Mouse (Mus musculus) right cerebral cortex, postnatal 4 days (tissue): ENCODE measurements around the gene Vps37c.

Experiments used
- DNase-seq: peaks from one replicate; pipeline ENCODE4 v3.0.0-alpha.2; 2022

Vps37c gene

DNA sequence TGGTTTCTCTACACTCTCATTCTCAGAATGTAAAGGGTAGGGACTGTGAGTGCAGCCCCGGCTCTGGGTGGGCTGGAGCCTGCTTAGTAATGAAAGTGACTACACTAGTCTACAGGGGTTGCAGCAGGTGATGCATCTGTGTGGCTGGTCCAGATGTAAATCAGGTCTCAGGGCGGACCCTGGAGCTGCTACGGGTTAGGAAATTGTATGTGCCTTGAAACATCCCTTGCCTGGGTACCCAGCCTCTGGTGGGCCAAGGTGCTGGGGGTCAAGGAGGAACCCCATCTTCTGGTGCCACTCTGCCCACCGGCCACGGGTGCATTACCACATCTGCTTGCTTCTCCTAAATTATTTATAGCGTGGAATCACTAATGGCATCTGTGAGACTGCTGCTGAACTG lies 25.6 kb downstream of the Vps37c start:
- no peak for DNase-seq

DNA sequence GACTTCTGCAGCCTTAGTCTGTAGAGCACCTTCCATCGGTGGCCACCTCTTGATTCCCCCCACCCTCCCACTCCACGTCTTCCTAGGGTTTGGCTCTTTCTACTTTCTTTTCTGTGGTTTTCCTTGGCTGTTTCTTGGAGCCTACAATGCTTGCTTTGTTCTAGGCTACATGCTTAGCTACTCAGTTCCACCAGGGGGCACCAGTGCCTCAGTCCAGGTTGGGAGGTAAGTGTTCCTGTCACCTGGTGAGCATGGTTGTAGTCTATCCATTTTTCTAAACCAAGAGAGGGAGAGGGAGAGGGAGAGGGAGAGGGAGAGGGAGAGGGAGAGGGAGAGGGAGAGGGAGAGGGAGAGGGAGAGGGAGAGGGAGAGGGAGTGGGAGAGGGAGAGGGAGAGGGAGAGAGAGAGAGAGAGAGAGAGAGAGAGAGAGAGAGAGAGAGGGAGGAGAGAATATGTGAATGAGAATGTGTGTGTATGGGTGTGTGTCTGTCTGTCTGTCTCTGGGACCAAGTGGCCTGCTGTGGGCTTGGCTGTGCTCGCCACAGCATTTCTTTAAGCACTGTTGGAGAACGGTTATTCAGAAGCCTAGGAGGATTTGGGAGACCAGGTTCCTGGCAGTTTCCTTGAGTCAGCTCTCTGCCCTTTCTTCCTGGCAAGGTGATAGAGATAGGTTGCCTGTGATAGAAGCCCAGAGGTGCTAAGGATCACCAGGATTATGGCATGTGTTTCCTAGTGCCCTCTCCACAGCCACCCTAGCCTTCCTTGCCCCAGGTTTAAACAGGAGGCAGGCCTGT lies 26.3 kb downstream of the Vps37c start:
- peak; percentile 87 for DNase-seq

DNA sequence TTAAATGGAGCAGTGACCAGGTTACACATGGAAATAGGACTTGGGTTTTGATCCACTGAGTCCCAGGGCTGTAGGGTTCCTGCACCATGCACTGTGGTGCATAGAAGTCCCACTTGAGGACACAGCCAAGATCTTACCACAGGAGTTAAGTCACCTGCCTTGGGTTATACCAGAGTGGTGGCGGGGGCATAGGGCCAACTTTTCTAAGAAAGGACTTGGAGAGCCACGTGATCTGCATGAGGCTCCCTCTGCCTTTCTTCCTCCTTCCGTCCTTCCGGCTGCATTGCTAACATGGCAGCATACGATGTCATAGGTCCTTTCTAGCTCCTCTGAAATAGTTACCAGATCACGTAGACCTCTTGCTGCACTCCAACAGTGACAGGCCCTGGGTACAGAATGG lies 26.9 kb downstream of the Vps37c start:
- DNase-seq, result no peak

DNA sequence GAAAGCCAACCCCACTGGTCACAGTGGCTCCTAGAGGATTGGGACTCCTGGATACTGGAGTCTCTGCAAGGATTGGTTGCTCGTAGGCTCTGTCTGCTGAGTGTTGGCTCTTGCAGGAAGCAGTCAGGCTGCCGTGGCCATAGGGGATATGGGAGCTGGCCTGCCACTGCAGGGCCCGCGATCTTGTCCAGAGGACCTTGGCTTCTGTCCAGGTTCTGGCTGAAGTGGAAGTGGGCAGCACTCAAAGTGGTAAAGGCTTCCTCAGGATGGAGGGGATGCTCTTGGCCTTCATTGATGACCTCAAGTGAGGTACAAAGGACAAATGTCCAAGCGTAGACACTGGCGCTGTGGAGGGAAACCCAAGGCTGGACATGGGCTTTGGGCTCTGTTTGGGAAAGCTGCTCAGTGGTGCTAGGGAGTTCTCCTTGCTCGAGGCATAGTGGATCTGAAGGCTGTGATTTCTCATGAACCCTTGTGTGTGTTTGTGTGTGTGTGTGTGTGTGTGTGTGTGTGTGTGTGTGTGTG lies 29.8 kb downstream of the Vps37c start:
- DNase-seq, result no peak

DNA sequence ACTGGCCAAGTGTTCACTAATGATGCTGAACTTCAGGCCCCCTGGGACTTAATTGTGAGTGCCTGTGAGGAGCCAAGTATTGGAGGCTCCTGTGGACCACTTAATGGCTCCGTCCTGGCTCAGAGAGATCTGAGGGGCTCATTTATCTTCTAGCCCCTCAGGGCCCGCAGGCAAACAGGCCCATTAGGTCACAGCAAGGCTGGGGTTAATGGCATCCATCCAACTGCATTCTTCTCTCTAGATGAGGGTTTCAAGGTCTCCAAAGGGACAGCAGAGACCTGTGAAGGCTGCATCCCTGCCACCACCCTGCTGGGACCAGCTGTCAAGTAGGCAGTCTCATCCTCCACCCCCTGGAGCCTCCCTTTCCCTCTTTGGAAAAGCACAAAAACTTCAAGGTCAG lies 31.2 kb downstream of the Vps37c start:
- no peak for DNase-seq

DNA sequence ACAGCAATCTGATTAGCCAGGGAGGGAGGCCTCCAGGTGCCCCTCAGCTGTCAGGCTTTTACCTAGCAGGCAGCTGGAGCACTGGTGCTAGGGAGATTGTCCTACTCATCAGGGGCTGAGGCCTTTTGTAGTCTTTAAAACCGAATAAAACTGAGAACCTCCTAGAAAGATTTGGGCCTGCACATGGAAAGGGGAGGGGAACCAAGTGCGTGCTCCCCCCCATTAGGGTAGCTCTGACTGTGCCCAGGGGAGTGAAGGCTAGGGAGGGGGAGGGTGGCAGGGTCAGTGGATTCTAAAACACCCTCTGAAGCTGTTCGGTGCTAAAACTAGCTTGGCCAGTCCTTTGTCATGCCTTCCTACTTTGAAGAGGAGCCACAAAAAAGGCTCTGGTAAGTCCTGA lies 32.0 kb downstream of the Vps37c start:
- DNase-seq, result no peak

DNA sequence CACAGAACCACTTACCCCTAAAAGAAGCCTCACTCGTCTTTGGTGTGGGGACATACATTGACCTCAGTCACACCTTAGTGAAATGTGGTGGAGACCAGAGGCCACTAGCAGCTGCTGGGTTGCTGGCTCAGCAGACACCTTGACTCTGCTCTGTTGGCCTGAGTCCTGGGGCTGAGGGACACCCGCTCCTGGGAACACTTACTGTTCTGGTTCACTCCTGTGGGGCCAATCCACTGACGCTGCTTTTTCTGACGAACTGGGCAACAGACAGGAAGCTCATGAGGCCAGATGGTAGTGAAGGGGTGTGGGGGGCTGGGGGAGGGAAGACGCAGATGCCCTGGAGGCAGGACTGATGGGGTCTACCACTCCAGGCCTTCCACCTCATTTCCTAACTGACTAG lies 32.5 kb downstream of the Vps37c start:
- no peak for DNase-seq

DNA sequence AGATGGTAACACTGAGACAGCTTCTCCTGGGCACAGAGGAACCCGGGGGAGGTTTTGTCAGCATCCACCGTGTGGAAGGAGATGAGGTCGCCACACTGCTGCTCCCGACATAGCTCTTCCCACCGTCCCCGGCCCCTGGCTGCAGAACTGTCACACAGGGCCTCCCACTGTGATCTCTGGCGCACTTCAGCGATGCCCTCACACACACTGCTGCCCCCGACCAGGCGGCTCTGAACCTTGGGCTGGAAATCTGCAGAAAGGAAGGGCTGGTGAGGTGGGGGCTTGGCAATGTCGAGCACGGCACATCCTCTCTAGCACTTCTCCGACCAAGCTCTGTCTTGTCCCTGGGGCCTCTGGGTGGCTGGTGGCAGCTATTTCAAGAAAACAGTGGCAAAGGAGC lies 34.5 kb downstream of the Vps37c start:
- no peak for DNase-seq

DNA sequence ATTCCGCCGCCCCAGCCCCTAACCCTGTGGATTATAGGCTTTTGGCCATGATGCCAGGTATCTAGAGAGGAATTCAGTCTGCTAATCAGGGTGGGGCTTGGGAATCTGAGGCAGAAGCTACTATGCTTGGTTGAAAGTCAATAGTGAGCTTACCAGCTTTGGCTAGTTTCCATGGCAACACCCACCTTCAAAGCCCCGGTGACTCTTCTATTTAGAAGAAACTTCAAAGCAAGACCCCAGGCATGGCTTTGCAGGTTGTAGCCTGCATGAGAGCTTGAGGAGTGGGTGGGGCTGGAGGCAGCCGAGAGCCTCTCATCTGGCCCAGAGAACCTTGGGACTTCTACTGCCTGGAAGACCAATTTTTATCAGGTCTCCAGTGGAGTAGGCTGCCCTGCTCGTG lies 35.1 kb downstream of the Vps37c start:
- DNase-seq, result no peak

DNA sequence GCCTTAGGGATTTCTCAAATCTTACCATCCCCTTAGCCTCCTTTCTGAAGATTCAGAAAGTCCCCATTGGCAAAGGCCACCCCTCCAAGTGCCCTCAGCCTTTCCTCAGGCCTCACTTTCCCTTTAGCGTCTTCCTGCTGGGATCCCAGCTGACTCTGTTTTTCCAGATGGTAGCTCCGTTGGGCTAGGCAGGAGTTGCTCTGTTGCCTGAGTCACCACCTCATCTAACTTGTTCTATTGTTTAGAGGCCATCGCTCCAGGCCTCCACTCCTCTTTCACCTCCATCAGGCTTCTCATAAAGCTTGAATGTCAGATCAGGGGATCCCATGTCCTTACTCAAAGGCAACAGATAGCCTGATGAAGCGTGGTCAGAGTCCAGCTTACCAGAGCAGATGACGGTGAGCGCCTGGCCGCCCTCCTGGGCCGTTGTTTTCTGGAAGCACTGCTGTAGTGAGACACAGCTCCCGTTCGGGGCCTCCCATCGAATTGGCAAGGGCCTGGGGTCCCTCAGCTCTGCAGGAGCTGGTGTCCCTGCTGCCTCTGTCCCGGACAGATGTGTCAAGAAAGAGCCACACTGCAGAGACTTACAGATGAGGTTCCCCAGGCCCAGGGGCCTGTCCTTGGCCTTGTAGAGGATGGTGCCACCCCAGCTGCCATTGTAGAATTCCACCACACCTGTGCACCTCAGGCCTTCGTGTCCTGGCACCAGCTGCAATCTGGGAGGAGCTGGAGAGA lies 36.3 kb downstream of the Vps37c start:
- no peak for DNase-seq

DNA sequence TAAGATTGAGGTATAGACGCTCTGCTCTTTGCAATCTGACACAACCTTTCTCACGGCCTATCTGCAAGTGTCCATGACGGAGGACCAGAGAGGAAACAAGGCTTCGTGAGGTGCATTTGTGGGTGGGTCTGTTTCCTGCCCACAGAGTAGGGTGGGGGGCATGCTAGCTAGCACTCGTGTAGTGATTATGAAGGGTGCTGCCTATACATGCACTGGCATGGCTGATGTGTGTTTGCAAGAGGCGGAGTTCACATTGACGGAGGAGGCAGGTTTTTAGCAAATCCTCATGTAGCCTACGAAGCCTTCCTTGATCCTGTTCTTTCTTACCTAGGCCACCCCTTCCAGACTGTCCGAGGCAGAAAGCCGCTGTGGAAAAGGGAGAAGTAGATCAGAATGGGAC lies 41.4 kb downstream of the Vps37c start:
- no peak for DNase-seq

DNA sequence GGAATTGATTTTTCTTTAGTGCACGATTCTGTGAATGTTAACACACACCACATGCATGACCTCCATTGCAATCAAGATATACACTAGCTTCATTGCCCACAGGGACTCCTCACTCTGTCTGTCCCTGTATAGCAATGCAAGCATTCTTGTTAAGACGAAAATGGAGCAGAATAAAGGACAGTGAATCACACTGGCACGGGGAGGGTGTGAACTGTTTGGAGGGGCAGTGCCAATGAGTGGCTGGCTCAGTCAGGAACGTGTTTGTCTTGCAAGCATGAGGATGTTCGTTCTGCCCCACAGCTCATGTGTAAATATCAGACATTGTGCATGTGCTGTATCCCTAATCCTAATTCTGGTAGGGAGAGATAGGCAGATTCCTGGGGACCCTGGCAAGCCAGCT lies 41.9 kb downstream of the Vps37c start:
- DNase-seq, result no peak

DNA sequence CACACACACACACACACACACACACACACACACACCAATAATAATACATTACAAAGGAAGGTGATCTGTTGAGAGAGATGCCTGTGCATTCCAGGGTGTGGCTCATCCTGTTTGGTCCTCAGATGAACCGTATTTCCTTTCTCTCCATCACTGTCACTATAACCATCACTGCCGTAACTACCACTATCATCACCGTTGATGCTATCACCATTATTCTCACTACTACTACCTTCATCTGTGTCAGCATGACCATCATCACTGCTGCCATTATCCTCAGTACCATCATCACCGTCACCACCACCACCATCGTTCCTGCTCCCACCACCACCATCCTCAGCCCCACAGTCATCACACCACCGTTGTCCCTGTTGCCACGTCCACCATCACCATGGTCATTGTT lies 43.4 kb downstream of the Vps37c start:
- no peak for DNase-seq

DNA sequence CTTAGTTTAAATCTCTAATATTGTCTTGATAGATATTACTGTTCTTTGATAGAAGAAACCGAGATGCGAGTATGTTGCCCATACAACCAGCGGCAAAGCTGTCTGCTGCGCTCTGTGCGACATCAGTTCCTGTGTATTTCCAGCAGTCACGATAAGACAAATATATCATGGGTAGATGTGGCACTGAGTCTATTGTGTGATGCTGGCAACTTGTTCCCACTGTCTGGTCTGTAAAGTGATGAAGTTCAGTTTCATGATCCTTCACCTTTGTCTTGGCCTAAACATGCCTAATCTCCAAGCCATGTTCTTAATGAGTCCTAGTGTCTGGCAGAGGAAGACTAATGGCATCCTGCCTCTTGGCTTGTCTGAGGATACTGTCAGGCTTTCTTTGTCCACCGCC lies 44.2 kb downstream of the Vps37c start:
- DNase-seq, result no peak

DNA sequence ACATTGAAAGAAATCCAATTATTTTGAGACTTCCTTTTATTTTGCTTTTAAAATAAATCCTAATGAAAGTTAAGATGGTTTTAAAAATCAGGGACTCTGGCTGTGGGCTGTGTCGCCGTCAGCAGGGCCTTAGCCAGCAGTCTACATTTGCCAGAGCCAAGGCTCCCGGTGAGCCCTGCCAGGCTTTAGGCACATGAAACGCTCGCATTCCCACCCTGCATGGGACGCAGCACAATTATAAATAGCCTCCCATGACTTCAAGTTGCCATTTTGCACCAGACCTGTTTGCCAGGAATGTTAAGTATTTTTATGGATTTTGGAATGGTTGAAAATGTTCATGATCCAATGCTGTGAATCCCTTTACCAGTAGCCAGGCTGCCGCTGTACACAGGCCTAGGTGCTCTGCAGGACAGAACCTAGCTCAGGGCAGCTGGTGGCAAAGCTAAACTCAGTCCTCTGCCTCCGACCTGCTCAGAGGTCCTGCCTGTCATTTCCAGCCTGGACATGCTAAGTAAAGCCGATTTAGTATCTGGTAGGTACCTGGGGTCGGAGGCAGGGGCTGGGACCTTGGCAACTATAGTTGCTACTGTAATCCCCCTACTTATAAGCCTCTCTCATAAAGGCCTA lies 45.1 kb downstream of the Vps37c start:
- no peak for DNase-seq

DNA sequence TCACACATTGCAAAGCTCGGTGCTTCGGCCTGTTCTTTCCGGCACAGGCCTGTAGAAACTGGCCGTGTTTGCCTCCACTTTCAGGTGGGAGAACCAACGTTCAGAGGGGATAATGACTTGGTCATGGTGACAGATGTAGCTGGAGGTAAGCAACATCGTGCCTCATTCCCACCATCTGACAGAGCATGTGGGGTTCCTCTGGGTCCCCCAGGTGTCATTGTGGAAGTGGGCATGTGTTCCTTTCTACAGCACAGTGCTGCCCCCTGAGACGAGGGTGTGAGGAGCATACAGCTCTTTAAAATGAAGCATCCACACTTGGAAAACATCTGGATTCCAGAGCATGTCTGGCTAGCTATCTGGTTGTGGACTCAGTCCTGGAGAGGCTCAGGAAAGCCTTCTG lies 46.0 kb downstream of the Vps37c start:
- no peak for DNase-seq

DNA sequence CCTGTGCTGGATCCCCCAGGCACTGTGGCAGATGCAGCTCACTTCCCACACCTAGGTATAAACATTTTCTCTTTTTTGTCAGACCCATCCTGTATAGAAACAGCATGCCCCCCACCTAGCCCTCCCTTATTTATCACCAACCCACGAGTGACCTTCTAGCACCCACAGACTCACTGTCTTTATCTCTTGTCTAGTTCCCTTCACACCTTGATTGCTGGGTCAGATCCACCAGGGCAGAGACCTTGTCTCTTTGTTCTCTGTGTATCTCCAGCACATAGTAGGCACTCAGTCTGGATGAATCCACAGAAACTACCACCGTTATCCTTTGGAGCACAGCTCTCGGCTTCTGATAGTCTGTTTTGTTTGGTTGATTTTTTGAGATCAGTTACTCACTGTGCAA lies 46.5 kb downstream of the Vps37c start:
- DNase-seq, result no peak

DNA sequence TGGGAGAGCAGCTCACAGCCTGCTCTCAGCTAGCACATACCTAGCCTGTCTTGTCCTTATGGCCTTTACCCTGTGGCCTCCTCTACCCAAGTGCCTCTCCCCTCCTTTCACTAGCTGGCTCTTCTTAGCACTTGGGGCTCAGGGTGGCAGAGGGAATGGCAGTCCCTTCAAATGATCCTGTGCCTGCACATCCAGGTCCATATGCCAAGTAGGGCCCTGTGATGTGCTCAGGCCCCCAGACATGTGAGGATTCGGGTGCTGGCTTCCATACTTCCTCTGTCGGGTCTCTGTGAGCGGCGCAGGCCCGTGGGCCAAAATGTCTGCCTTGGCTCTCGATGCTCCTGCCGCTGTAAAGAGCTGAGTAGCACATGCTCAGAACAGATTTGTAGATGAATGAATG lies 47.3 kb downstream of the Vps37c start:
- no peak for DNase-seq

DNA sequence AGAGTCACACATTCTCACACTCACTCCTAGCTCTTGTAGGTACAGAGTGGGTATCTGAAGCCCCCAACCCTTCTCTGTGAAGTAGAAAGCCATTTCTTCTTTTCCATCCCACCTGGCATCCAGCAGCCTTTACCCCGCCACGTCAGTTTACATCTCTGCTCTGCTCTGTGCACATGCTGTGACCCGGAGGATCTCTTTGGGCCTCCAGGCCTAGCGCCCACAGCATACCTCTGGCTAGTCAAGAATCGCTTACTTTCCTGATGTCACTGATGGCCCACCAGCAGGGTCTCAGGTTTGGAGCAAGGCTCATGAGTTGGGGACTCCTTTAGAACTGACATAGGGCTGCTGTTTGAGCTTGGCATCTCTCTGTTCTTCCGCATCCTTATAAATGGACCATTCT lies 49.5 kb downstream of the Vps37c start:
- no peak for DNase-seq

DNA sequence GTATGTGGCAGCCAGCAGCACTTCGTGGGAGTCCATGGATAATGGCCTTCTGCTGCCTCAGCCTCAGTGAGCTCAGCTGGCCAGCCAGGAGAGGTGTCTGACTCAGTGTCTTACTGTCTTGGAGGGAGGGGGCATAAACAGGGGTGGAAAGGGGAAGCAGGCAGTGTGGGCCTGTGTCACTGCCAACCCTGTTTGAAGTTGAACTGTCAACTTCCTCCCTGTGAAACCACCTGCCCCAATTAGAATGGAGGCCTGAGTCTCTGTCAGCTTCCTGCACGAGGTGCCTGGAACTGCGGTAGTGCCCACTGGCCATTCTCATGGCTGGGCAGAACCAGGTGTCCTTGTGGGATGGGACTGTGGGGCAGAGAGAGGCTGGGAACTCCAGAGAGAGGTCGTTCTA lies 50.3 kb downstream of the Vps37c start, which contains the start of gene Cd5:
Cd5 (minus strand) TSS at position 192 of the 400 bp plus-strand sequence.
- DNase-seq, result no peak

DNA sequence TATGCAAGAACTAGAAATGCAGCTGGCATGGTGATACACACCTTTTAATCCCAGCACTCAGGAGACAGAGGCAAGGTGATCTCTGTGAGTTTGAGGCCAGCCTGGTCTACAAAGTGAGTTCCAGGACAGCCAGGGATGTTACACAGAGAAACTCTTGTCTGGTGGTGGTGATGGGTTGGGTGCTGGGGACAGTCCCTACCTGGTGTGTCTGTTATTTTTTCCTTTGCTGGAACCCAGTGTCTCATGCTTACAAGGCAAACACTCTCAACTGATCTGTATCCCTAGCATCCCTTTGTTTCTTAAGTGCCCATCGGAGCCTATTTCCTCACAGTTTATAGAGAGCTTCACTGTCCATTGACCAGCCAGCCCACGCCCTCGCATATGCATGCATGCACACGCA lies 51.4 kb downstream of the Vps37c start:
- DNase-seq, result no peak

DNA sequence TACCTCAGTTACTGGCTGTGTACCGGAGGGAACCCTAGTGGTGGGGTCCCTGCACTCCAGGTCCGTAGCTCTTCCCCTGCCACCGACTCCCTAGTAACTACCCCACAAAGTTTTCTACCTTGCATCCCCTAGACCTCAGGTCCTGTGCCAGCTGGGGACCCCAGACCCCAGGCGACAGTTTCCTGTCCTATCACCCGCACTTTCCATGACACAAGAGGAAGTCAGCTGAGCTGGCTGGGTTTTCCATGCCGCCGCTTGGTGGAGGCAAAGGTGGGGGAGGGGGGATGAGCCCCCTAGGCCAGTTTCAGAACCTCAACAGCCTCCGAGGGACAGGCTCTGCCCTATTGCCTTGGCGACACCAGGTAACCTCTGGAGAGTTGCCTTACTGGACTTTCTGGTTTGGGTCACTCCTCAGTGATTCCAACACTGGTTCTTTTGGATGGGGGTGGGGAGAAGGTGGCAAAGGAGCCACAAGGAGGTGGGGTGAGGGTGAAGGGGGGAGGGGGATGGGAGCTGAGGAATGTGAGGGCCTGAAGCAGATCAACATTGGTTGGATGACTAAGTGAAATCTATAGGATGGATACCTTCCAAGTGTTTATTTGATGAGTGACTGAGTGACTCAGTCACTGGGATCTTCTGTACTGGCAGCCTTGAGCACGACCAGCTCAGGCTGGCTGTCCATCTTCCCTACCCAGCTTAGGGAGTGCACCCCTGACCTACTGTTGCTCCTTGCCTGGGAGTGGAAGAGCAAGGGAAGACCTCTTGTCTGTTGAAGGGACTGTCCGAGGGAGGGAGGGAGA lies 52.3 kb downstream of the Vps37c start:
- no peak for DNase-seq

DNA sequence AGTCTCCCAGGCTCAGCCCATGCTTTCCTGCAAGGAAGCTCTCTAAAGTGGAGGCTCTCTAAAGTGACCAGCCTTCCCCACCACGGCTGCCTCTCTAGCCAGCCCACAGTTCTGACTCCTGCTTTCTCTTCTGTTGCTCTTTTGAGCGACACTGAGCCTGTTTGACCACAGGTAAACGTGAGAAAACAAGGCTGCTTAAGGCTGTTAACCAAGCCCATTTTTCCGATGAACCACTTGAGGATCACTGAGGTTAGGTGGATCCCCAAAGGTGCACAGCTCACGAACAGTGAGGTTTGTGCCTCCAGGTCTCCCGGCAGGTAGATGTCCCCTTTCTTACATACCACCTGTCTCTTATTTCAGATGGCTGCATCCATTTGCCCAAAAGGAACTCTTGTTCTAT lies 53.6 kb downstream of the Vps37c start:
- no peak for DNase-seq
